Mouse (Mus musculus) C2C12 (cell line): Measurements from ENCODE around the gene Smg9. TPM values are rescaled to one million over a fixed set of nuclear protein-coding genes. Genes with fewer than 3 reads are reported as not detected.

Experiments used
- H3K27me3 ChIP-seq: one replicate; pipeline ENCODE4 v1.6.1; 2011; ENCODE audit not compliant: control insufficient read depth, insufficient read depth, insufficient read length
- H3K36me3 ChIP-seq: one replicate; pipeline ENCODE4 v1.6.1; 2011; ENCODE audit not compliant: control insufficient read depth, insufficient read depth
- H3K4me3 ChIP-seq: one replicate; pipeline ENCODE4 v1.5.1; 2011; ENCODE audit warnings: mild to moderate bottlenecking, control low read depth; ENCODE audit not compliant: poor library complexity, insufficient read depth, severe bottlenecking
- H3K79me2 ChIP-seq: one replicate; pipeline ENCODE4 v1.6.1; 2011; ENCODE audit not compliant: control insufficient read depth, insufficient read depth
- H3K79me3 ChIP-seq: one replicate; pipeline ENCODE4 v1.6.1; 2011; ENCODE audit warnings: low read depth, control low read depth
- H3ac ChIP-seq: one replicate; pipeline ENCODE3; 2011; ENCODE audit warnings: low read depth; ENCODE audit not compliant: control insufficient read depth, insufficient read length
- CEBPB ChIP-seq: IDR thresholded peaks from one replicate; pipeline ENCODE4 v1.6.1; 2011; ENCODE audit warnings: low read depth, mild to moderate bottlenecking, control low read depth, moderate library complexity
- CTCF ChIP-seq: IDR thresholded peaks from one replicate; pipeline ENCODE4 v1.5.1; 2011; ENCODE audit not compliant: control insufficient read depth, insufficient read depth, insufficient read length
- FOSL1 ChIP-seq: IDR thresholded peaks from one replicate; pipeline ENCODE4 v1.8.0; 2011; ENCODE audit warnings: mild to moderate bottlenecking, low read length; ENCODE audit not compliant: poor library complexity, insufficient read depth, severe bottlenecking
- MAX ChIP-seq: IDR thresholded peaks from one replicate; pipeline ENCODE4 v1.6.1; 2011; ENCODE audit warnings: mild to moderate bottlenecking, control low read depth
- MYOD1 ChIP-seq: IDR thresholded peaks from one replicate; pipeline ENCODE4 v1.6.1; 2011; ENCODE audit warnings: low read depth; ENCODE audit not compliant: control insufficient read depth, insufficient read length
- MYOG ChIP-seq: IDR thresholded peaks from one replicate; pipeline ENCODE4 v1.6.1; 2011; ENCODE audit not compliant: control insufficient read depth, insufficient read length; ENCODE audit errors: extremely low read depth
- USF1 ChIP-seq: IDR thresholded peaks from one replicate; pipeline ENCODE4 v1.6.1; 2011; ENCODE audit warnings: low read depth, mild to moderate bottlenecking, control low read depth, moderate library complexity
- polyA plus RNA-seq: library from polyadenylated mRNA; unstranded; fragments of >200 nt; fragmentation: generic; extraction: Trizol; gene quantifications from one replicate; pipeline ENCODE4 v1.2.1, GENCODE M21; 2012; ENCODE audit warnings: missing spikeins

Gene Smg9
- polyA plus RNA-seq, 1 experiment, result 21.8 TPM

DNA sequence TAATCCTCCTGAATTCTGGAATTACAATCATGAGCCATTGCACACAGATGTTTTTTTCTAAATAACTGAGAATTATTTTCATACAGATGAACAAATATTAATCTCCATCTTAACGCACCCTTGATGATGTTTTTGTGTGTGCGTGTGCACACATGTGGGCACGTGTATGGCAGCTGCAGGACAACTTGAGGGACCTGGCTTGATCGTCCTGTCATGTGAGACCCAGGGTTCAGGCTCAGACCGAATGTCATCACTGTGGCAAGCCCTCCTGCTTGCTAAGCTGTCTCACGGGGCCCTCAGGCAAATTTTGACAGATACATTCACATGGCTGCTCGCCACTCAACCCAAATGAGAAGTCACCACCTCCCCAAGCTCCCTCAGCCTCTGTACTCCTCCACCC is 8.9 kb upstream of the Smg9 start:
- Histone ChIP-seq H3K79me3 (peaks cover 6% of the 10 kb centered on the region), H3ac (peak overlapping the region; percentile 9), H3K27me3 (no peaks in the 10 kb centered on the region), H3K79me2 (peaks cover 23% of the 10 kb centered on the region), H3K4me3 (no peak overlapping the region), H3K36me3 (peaks cover 8% of the 10 kb centered on the region)
- no peak for TF ChIP-seq CTCF
- TF ChIP-seq USF1, result no peak
- no peak for TF ChIP-seq FOSL1
- TF ChIP-seq CEBPB, result no peak

DNA sequence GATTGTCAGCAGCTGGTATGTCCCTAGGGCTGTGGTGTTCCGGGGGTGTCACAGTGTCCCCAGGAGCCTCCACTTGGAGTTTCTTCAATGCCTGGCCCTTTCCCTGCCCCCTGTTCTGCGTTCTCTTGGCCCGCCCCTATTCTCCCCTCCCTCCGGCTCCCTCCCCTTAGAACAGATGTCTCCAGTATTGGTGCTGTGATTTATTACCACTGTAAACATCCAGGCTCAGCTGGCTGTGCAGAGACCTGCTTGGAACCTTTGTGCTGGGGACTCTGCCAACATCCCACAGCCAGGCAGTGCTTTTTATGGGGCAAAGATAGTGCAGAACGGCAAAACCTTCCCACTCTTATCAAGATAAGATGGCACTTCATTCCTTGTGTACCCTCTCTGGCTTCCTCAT is 8.3 kb upstream of the Smg9 start:
- no peak for TF ChIP-seq MYOG
- TF ChIP-seq USF1, result no peak
- TF ChIP-seq MAX, result no peak
- TF ChIP-seq FOSL1, result no peak
- TF ChIP-seq CEBPB, result no peak
- peaks cover 6% of the 10 kb centered on the region for H3K79me3 ChIP-seq
- H3K79me2 ChIP-seq, result peaks cover 23% of the 10 kb centered on the region
- H3K4me3 ChIP-seq, result no peak overlapping the region
- H3K36me3 ChIP-seq, result peaks cover 2% of the 10 kb centered on the region
- no peak overlapping the region for H3ac ChIP-seq
- no peaks in the 10 kb centered on the region for H3K27me3 ChIP-seq

DNA sequence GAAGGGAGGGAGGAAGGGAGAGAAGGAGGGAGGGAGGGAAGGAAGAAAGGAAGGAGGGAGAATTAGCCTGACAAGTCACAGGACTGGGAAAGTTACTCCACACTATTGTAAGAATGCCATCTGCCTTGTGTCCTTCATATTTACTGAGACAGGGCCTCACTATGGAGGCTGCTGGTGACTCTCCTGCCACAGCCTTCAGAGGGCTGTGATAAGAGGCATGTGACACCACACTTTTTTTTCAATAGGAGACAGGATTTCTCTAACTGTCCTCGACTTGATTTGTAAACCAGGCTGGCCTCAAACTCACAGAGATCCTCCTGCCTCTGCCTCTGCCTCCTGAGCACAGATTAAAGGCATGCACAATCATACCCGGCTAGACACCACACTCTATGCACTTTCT is 7.7 kb upstream of the Smg9 start:
- Histone ChIP-seq H3ac (no peak overlapping the region), H3K4me3 (no peak overlapping the region), H3K79me2 (peaks cover 23% of the 10 kb centered on the region), H3K27me3 (no peaks in the 10 kb centered on the region), H3K36me3 (no peaks in the 10 kb centered on the region), H3K79me3 (peaks cover 6% of the 10 kb centered on the region)
- TF ChIP-seq USF1 (no peak), MAX (no peak), MYOD1 (no peak), CEBPB (no peak), FOSL1 (no peak), CTCF (no peak)

GRCm38 (mm10) chr7:24394054-24394453 is 5.4 kb upstream of the Smg9 start:
- H3K27me3 ChIP-seq, result no peaks in the 10 kb centered on the region
- TF ChIP-seq CEBPB, result no peak
- TF ChIP-seq MYOD1, result no peak
- TF ChIP-seq CTCF, result no peak
- TF ChIP-seq FOSL1, result no peak
- TF ChIP-seq MAX, result no peak
- TF ChIP-seq MYOG, result no peak

DNA sequence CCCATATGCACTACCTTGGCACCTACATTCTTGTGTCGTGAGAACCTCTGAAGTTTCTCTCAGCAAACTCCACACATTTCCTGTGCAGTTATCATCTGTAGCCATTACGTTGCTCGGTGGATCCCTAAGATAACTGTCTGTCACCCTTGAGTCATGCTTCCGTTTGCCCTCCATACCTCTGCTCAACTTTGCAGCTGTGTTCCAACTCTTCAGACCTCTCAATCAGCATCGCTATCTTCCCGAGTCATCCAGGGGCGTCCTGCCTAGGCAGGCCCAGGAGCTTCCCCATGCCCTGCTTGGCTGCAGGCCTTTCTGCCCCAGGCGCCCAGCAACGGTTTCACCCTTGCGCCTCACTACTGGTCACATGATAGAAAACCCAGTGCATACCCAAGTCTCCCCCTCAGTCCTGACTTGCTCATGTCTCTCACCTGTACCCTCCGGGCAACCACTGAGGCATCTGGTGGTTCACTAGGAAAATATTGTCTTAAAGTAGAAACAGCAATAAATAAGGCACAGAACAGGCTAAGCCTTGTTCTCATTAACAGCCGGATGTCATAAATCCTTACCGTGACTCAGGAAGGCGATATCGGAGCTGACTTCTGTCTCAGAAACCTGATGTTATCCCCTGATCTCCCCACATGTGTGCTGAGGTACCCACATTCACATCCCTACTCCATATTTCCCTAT is 4.8 kb upstream of the Smg9 start:
- Histone ChIP-seq H3K79me2 (peaks cover 29% of the 10 kb centered on the region), H3ac (peak overlapping the region; percentile 36), H3K4me3 (no peak overlapping the region), H3K27me3 (no peaks in the 10 kb centered on the region), H3K36me3 (no peaks in the 10 kb centered on the region), H3K79me3 (peaks cover 6% of the 10 kb centered on the region)
- peak; percentile 64 for TF ChIP-seq USF1
- no peak for TF ChIP-seq CTCF
- TF ChIP-seq CEBPB, result no peak
- TF ChIP-seq FOSL1, result no peak
- TF ChIP-seq MYOD1, result peak; percentile 55
- TF ChIP-seq MYOG, result no peak
- no peak for TF ChIP-seq MAX

More at GRCm38 (mm10) chr7:24394054-24394453, 5.4 kb upstream of the Smg9 start:
- H3K36me3 ChIP-seq, result no peaks in the 10 kb centered on the region
- no peak overlapping the region for H3K4me3 ChIP-seq
- no peak overlapping the region for H3ac ChIP-seq
- H3K79me2 ChIP-seq, result peaks cover 27% of the 10 kb centered on the region
- H3K79me3 ChIP-seq, result peaks cover 6% of the 10 kb centered on the region

GRCm38 (mm10) chr7:24396832-24397231 is 2.6 kb upstream of the Smg9 start:
- H3K79me3 ChIP-seq, result peaks cover 10% of the 10 kb centered on the region
- H3ac ChIP-seq, result no peak overlapping the region
- no peak for TF ChIP-seq MYOD1
- no peak for TF ChIP-seq MAX
- H3K79me2 ChIP-seq, result peaks cover 44% of the 10 kb centered on the region
- no peaks in the 10 kb centered on the region for H3K36me3 ChIP-seq
- H3K4me3 ChIP-seq, result no peak overlapping the region
- H3K27me3 ChIP-seq, result no peaks in the 10 kb centered on the region
